Mouse (Mus musculus) c-Kit-positive CD71-positive TER-119-positive erythroid progenitor cells, embryonic 14.5 days (primary cell): Measurements from ENCODE around the gene Tns1.

ENCODE experiments used
- DNase-seq: peaks from one replicate; pipeline ENCODE4 v3.0.0-alpha.2; 2013; ENCODE audit warnings: low spot score

The Tns1 gene

GRCm38 (mm10) chr1:73991226-73991625 is 133.0 kb downstream of the Tns1 start:
- no peak for DNase-seq

GRCm38 (mm10) chr1:73990024-73990423 is 134.2 kb downstream of the Tns1 start:
- DNase-seq: no peak

- no peak for DNase-seq
Observed at GRCm38 (mm10) chr1:73987705-73988201, 136.5 kb downstream of the Tns1 start.

- peak; percentile 60 for DNase-seq
Observed at GRCm38 (mm10) chr1:73986268-73987045, 137.8 kb downstream of the Tns1 start.

- DNase-seq: no peak
Observed at GRCm38 (mm10) chr1:73985611-73986010, 138.6 kb downstream of the Tns1 start.

GRCm38 (mm10) chr1:73979214-73979613 is 145.0 kb downstream of the Tns1 start:
- no peak for DNase-seq

- DNase-seq: no peak
Observed at GRCm38 (mm10) chr1:73978576-73978975, 145.7 kb downstream of the Tns1 start.

GRCm38 (mm10) chr1:73973992-73974391 is 150.3 kb downstream of the Tns1 start:
- no peak for DNase-seq

- no peak for DNase-seq
Observed at GRCm38 (mm10) chr1:73972726-73973125, 151.5 kb downstream of the Tns1 start.

GRCm38 (mm10) chr1:73970161-73970730 is 154.0 kb downstream of the Tns1 start:
- no peak for DNase-seq

- DNase-seq: no peak
Observed at GRCm38 (mm10) chr1:73968712-73969511, 155.3 kb downstream of the Tns1 start.

GRCm38 (mm10) chr1:73966411-73967238 is 157.6 kb downstream of the Tns1 start:
- DNase-seq: no peak

GRCm38 (mm10) chr1:73964151-73964743 is 160.0 kb downstream of the Tns1 start:
- no peak for DNase-seq

GRCm38 (mm10) chr1:73963626-73964025 is 160.6 kb downstream of the Tns1 start:
- DNase-seq: no peak

GRCm38 (mm10) chr1:73962668-73963371 is 161.4 kb downstream of the Tns1 start:
- no peak for DNase-seq

GRCm38 (mm10) chr1:73962049-73962448 is 162.2 kb downstream of the Tns1 start:
- no peak for DNase-seq

GRCm38 (mm10) chr1:73959758-73960157 is 164.5 kb downstream of the Tns1 start:
- DNase-seq: no peak

- DNase-seq: no peak
Observed at GRCm38 (mm10) chr1:73959344-73959743, 164.9 kb downstream of the Tns1 start.

GRCm38 (mm10) chr1:73958210-73958983 is 165.9 kb downstream of the Tns1 start:
- no peak for DNase-seq

- DNase-seq: no peak
Observed at GRCm38 (mm10) chr1:73957428-73957827, 166.8 kb downstream of the Tns1 start.
